Mouse (Mus musculus): Measurements from ENCODE around the gene Zyg11a.
"Not testable (repeated sequence)": the region's sequence is repeated elsewhere in the genome, so short reads cannot be mapped to it uniquely, and the experiment has no call there.

Zyg11a gene

GRCm38 (mm10) chr4:108217332-108218179, at the start of gene Zyg11a:
TSS of gene Zyg11a (minus strand) at chr4:108218048.
- DNase-seq: peak; percentile 8

GRCm38 (mm10) chr4:108265774-108266173, 47.9 kb upstream of the Zyg11a start:
- DNase-seq: no peak

- no peak for DNase-seq
These were observed 35.5 kb upstream of the Zyg11a start for GRCm38 (mm10) chr4:108253317-108253716.

GRCm38 (mm10) chr4:108250501-108250900, 32.7 kb upstream of the Zyg11a start:
- no peak for DNase-seq

GRCm38 (mm10) chr4:108249314-108249713, 31.5 kb upstream of the Zyg11a start:
- no peak for DNase-seq

- no peak for DNase-seq
These were observed 15.8 kb upstream of the Zyg11a start for GRCm38 (mm10) chr4:108233654-108234053.

- no peak for DNase-seq
These were observed 7.6 kb upstream of the Zyg11a start for GRCm38 (mm10) chr4:108225341-108225872.

GRCm38 (mm10) chr4:108222507-108222906, 4.7 kb upstream of the Zyg11a start:
- DNase-seq: no peak

GRCm38 (mm10) chr4:108219019-108219418, 1.2 kb upstream of the Zyg11a start:
- DNase-seq: peak; percentile 14

- DNase-seq: no peak
These were observed 4.8 kb downstream of the Zyg11a start for GRCm38 (mm10) chr4:108213023-108213422.

- DNase-seq: no peak
These were observed 13.2 kb downstream of the Zyg11a start for GRCm38 (mm10) chr4:108204629-108205028.

GRCm38 (mm10) chr4:108199236-108199635, 18.6 kb downstream of the Zyg11a start:
- DNase-seq: no peak

- DNase-seq: no peak
These were observed 21.5 kb downstream of the Zyg11a start for GRCm38 (mm10) chr4:108196277-108196855.

- DNase-seq: no peak
These were observed 25.0 kb downstream of the Zyg11a start for GRCm38 (mm10) chr4:108192821-108193323.

- DNase-seq: no peak
These were observed 35.6 kb downstream of the Zyg11a start for GRCm38 (mm10) chr4:108182278-108182677.

GRCm38 (mm10) chr4:108168056-108168455, 49.8 kb downstream of the Zyg11a start:
- no peak for DNase-seq

GRCm38 (mm10) chr4:108166874-108167273, 51.0 kb downstream of the Zyg11a start:
- DNase-seq: no peak

GRCm38 (mm10) chr4:108165152-108165895, 52.5 kb downstream of the Zyg11a start, which contains the start of gene Echdc2:
TSS of gene Echdc2 (plus strand) at chr4:108165437.
- DNase-seq: peak; percentile 44

- no peak for DNase-seq
These were observed 54.6 kb downstream of the Zyg11a start for GRCm38 (mm10) chr4:108163291-108163690.

- DNase-seq: no peak
These were observed 55.9 kb downstream of the Zyg11a start for GRCm38 (mm10) chr4:108161936-108162335.

GRCm38 (mm10) chr4:108155141-108155540, 62.7 kb downstream of the Zyg11a start:
- DNase-seq: not testable (repeated sequence)

GRCm38 (mm10) chr4:108145554-108145953, 72.3 kb downstream of the Zyg11a start:
- not testable (repeated sequence) for DNase-seq

GRCm38 (mm10) chr4:108144880-108145279, 73.0 kb downstream of the Zyg11a start, which contains the start of gene Scp2:
TSS of gene Scp2 (minus strand) at chr4:108144998.
- no peak for DNase-seq

Data from lung, postnatal 14 days (tissue).